Mouse (Mus musculus) neural tube, embryonic 14.5 days (tissue): ENCODE measurements around the gene Paqr7. TPM values are rescaled to one million over a fixed set of nuclear protein-coding genes. Genes with fewer than 3 reads are reported as not detected.
A peak's percentile ranks its signal among the peaks of the same experiment; 100 is the strongest.

Experiments
- ATAC-seq: fragments of 200-750 bp; cut with Nextera tagmentation; 2 replicates; pipeline ENCODE4 v1.8.0; 2017; ENCODE audit warnings: low read depth, mild to moderate bottlenecking, moderate TSS enrichment, moderate library complexity
- H3K27ac ChIP-seq: fragments of 300-500 bp; sonication (generic); 2 replicates; pipeline ENCODE4 v1.5.1; 2014; ENCODE audit warnings: low read depth, mild to moderate bottlenecking, control low read depth, low read length, moderate library complexity, mixed read lengths
- H3K27me3 ChIP-seq: fragments of 300-500 bp; sonication (generic); 2 replicates; pipeline ENCODE4 v1.6.1; 2014; ENCODE audit warnings: low read length; ENCODE audit not compliant: control insufficient read depth, insufficient read depth
- H3K36me3 ChIP-seq: fragments of 300-500 bp; sonication (generic); 2 replicates; pipeline ENCODE4 v1.6.1; 2014; ENCODE audit warnings: low read length, mixed read lengths; ENCODE audit not compliant: control insufficient read depth, insufficient read depth
- H3K4me1 ChIP-seq: fragments of 300-500 bp; sonication (generic); 2 replicates; pipeline ENCODE4 v1.6.1; 2014; ENCODE audit warnings: low read length; ENCODE audit not compliant: control insufficient read depth, insufficient read depth
- H3K4me2 ChIP-seq: fragments of 300-500 bp; sonication (generic); 2 replicates; pipeline ENCODE4 v1.6.1; 2014; ENCODE audit warnings: mild to moderate bottlenecking, low read depth, low read length, control low read depth
- H3K4me3 ChIP-seq: fragments of 300-500 bp; sonication (generic); 2 replicates; pipeline ENCODE4 v1.5.1; 2014; ENCODE audit warnings: low read depth, low read length, control low read depth, mixed read lengths
- H3K9ac ChIP-seq: fragments of 300-500 bp; sonication (generic); replicated peaks from 2 replicates; pipeline ENCODE4 v1.6.1; 2014; ENCODE audit warnings: low read depth, mild to moderate bottlenecking, control low read depth, low read length, mixed read lengths
- H3K9me3 ChIP-seq: fragments of 300-500 bp; sonication (generic); 2 replicates; pipeline ENCODE4 v1.6.1; 2016; ENCODE audit warnings: low read length; ENCODE audit not compliant: control insufficient read depth
- WGBS: fragments of 180-500 bp; shearing (Covaris S2); extraction: QIAGEN DNeasy Blood & Tissue Kit; methylation state at CpG from one replicate; pipeline ENCODE4 v1.1.7; 2014; 5-methylcytosine and 5-hydroxymethylcytosine counted together
- polyA plus RNA-seq: library from polyadenylated mRNA; unstranded; fragments of >200 nt; fragmentation: Nextera tagmentation; extraction: Ambion mirVana; gene quantifications from 2 replicates; pipeline ENCODE4 v1.2.1, GENCODE M21; 2014

The Paqr7 gene
- polyA plus RNA-seq, result 9.8 and 13.7 TPM in 2 replicates

GRCm38 (mm10) chr4:134496595-134497210 lies at the start of gene Paqr7:
TSS of gene Paqr7 (plus strand) at chr4:134496697.
- Histone ChIP-seq H3K4me3 (peak within 1 kb of the TSS; percentile 47), H3K36me3 (no peaks in the 10 kb centered on the region), H3K9ac (peak within 1 kb of the TSS; percentile 66), H3K27me3 (no peaks in the 10 kb centered on the region), H3K4me2 (peak within 1 kb of the TSS; percentile 90), H3K27ac (peak within 1 kb of the TSS; percentile 70), H3K4me1 (peaks cover 15% of the 10 kb centered on the region), H3K9me3 (no peaks in the 10 kb centered on the region)
- ATAC-seq, result peak; percentile 74
- WGBS, result 3% methylated on average over 35 of the region's 35 CpGs

GRCm38 (mm10) chr4:134447966-134448365 lies 48.5 kb upstream of the Paqr7 start:
- H3K27ac ChIP-seq, result no peak overlapping the region
- ATAC-seq, result no peak
- no peak overlapping the region for H3K9ac ChIP-seq
- H3K4me2 ChIP-seq, result no peak overlapping the region
- peaks cover 21% of the 10 kb centered on the region for H3K4me1 ChIP-seq
- WGBS, result 47% methylated on average over 23 of the region's 23 CpGs
- no peaks in the 10 kb centered on the region for H3K27me3 ChIP-seq
- no peaks in the 10 kb centered on the region for H3K9me3 ChIP-seq
- no peaks in the 10 kb centered on the region for H3K36me3 ChIP-seq
- no peak overlapping the region for H3K4me3 ChIP-seq

GRCm38 (mm10) chr4:134449595-134450391 lies 46.7 kb upstream of the Paqr7 start:
- WGBS, result 16% methylated on average over 13 of the region's 13 CpGs
- H3K27ac ChIP-seq, result peak overlapping the region; percentile 93
- no peaks in the 10 kb centered on the region; the same call in 1 of the 2 replicates for H3K27me3 ChIP-seq
- peak overlapping the region; percentile 7; the same call in 1 of the 2 replicates for H3K4me2 ChIP-seq
- H3K36me3 ChIP-seq, result no peaks in the 10 kb centered on the region
- no peaks in the 10 kb centered on the region for H3K9me3 ChIP-seq
- no peak overlapping the region for H3K4me3 ChIP-seq
- peak; percentile 56 for ATAC-seq
- peak overlapping the region; percentile 37 for H3K9ac ChIP-seq
- peaks cover 24% of the 10 kb centered on the region for H3K4me1 ChIP-seq

- 14% methylated on average over 20 of the region's 20 CpGs for WGBS
- Histone ChIP-seq H3K36me3 (no peaks in the 10 kb centered on the region), H3K4me1 (peaks cover 24% of the 10 kb centered on the region), H3K27me3 (no peaks in the 10 kb centered on the region; the same call in 1 of the 2 replicates), H3K4me2 (peak overlapping the region; percentile 7; the same call in 1 of the 2 replicates), H3K27ac (peak overlapping the region; percentile 93), H3K9ac (peak overlapping the region; percentile 37), H3K9me3 (no peaks in the 10 kb centered on the region), H3K4me3 (no peak overlapping the region)
- peak; percentile 32 for ATAC-seq
These were observed 45.9 kb upstream of the Paqr7 start for GRCm38 (mm10) chr4:134450392-134451195.

- H3K27ac ChIP-seq, result peak overlapping the region; percentile 93
- no peaks in the 10 kb centered on the region for H3K9me3 ChIP-seq
- ATAC-seq, result no peak
- H3K9ac ChIP-seq, result no peak overlapping the region
- no peak overlapping the region for H3K4me2 ChIP-seq
- peaks cover 24% of the 10 kb centered on the region for H3K4me1 ChIP-seq
- H3K27me3 ChIP-seq, result no peaks in the 10 kb centered on the region; the same call in 1 of the 2 replicates
- no peak overlapping the region for H3K4me3 ChIP-seq
- WGBS, result 53% methylated on average over 9 of the region's 9 CpGs
- no peaks in the 10 kb centered on the region for H3K36me3 ChIP-seq
These were observed 45.0 kb upstream of the Paqr7 start for GRCm38 (mm10) chr4:134451484-134451883.

- Histone ChIP-seq H3K4me1 (peaks cover 24% of the 10 kb centered on the region), H3K9ac (no peak overlapping the region), H3K36me3 (no peaks in the 10 kb centered on the region), H3K27ac (no peak overlapping the region), H3K9me3 (no peaks in the 10 kb centered on the region), H3K4me2 (peak overlapping the region; percentile 18), H3K27me3 (no peaks in the 10 kb centered on the region; the same call in 1 of the 2 replicates), H3K4me3 (no peak overlapping the region)
- WGBS, result 27% methylated on average over 34 of the region's 34 CpGs
- no peak for ATAC-seq
These were observed 42.7 kb upstream of the Paqr7 start for GRCm38 (mm10) chr4:134453619-134454400.

GRCm38 (mm10) chr4:134455310-134455709 lies 41.2 kb upstream of the Paqr7 start:
- no peak for ATAC-seq
- 61% methylated on average over 6 of the region's 6 CpGs for WGBS
- Histone ChIP-seq H3K36me3 (no peaks in the 10 kb centered on the region), H3K4me2 (no peak overlapping the region), H3K9ac (no peak overlapping the region), H3K27me3 (no peaks in the 10 kb centered on the region; the same call in 1 of the 2 replicates), H3K4me3 (no peak overlapping the region), H3K4me1 (peaks cover 15% of the 10 kb centered on the region), H3K27ac (no peak overlapping the region), H3K9me3 (no peaks in the 10 kb centered on the region)

GRCm38 (mm10) chr4:134457130-134457825 lies 39.2 kb upstream of the Paqr7 start:
- Histone ChIP-seq H3K9ac (no peak overlapping the region), H3K27me3 (no peaks in the 10 kb centered on the region; the same call in 1 of the 2 replicates), H3K4me2 (no peak overlapping the region), H3K36me3 (no peaks in the 10 kb centered on the region), H3K4me3 (no peak overlapping the region), H3K4me1 (peaks cover 3% of the 10 kb centered on the region; the same call in 1 of the 2 replicates), H3K27ac (no peak overlapping the region), H3K9me3 (no peaks in the 10 kb centered on the region)
- WGBS, result 59% methylated on average over 7 of the region's 7 CpGs
- ATAC-seq, result no peak
